Mouse (Mus musculus): ENCODE results near the gene Asf1a. TPM values are rescaled to one million over a fixed set of nuclear protein-coding genes. Genes with fewer than 3 reads are reported as not detected.
"Not testable (repeated sequence)": the region's sequence is repeated elsewhere in the genome, so short reads cannot be mapped to it uniquely, and the experiment has no call there.

Gene Asf1a
- total RNA-seq, 2 experiments from 2014 or later, result 80.2 to 118 TPM

DNA sequence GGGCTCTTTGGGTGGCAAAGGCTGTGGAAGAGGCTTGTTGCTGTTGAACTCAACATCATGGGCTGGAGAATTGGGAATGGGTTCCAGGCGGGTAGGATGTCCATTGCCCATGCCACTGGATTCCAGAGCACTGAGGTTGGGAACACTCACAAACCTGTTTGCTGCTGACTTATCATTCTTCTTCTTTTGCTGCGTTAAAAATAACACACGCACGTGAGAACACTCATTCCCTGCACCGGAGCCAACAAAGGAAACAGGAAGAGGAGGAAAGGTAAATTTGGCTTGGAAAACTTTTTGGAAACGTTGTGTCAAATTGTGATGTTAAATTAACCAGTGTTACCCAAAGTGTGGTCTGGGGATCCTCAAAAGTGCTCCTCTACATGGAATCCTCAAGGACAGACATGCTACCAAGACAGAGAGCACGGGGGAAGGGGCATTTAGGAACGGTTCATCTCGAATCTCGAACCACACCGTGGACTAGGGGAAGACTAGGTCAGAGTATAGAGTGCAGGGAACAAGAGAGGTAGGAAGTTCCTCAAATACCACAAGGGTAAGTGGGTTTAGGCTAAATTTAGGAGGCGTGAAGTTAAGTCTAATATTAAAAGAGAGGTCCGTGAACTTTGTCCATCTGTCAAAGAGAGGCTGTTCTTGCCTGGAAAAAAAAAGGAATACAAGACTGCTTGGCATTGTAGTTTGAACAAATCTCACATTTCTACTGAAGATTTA is 38.9 kb downstream of the Asf1a start:
- peak; percentile 68 for ATAC-seq (replicated peaks; ENCODE audit: poor library complexity)

DNA sequence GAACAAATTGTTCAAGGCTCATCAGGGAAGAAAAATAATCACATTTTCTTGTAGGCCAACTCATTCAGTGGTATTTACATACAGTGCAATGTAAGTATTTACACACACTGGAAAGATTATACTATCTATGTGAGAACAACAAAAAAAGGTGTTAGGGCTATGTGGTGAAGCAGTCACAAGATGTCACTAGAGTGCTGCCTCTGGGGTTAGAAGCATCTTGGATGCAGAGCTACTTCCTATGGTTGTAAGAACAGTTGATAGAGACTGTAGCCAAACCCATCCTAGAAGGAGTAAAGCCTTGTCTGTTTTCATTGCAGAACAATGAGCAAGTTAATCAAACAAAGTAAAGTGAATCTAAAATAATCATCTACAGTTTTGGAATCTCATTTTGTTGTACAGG is 45.0 kb downstream of the Asf1a start:
- ATAC-seq (replicated peaks; ENCODE audit: poor library complexity), result peak; percentile 98

DNA sequence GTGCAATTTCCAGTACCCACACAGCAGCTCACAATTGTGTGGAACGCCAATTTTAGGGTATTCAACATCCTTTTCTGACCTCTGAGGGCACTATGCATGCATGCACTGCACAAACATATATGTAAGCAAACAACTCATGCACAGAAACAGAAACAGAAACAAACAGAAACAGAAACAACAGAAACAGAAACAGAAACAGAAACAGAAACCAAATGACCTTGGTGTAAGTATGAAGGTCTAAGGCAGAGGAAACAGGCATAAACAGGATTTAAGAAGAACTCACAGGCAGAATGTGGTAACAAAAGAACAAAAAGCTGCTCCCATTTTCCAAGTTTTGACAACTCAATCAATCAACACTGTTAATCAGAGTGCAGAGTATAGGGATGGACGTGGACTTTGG is 54.1 kb downstream of the Asf1a start:
- 0 out of 2 replicates have a peak, but pooled peaks have one; percentile 26 for ATAC-seq (replicated peaks; ENCODE audit: poor library complexity)

DNA sequence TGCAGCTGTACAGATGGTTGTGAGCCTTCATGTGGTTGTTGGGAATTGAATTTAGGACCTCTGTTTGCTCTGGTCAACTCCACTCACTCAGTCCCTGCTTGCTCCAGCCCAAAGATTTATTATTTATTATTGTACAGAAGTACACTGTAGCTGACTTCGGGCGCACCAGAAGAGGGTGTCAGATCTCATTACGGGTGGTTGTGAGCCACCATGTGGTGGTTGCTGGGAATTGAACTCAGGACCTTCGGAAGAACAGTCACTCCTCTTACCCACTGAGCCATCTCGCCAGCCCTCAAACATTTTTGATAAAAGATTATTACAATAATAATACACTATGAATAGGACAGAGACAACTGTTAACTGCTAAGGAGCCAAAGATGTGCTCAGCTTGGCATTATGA is 57.7 kb downstream of the Asf1a start:
- ATAC-seq (replicated peaks; ENCODE audit: poor library complexity), result not testable (repeated sequence)

Other genes with a start within 250 kb of the Asf1a start
- gene Cep85l, start 216.8 kb upstream of the Asf1a start, total RNA-seq (2015), result 34.0 and 37.0 TPM in 2 replicates
- gene Cep85l, start 216.8 kb upstream of the Asf1a start, total RNA-seq (2017), result 34.9 and 44.2 TPM in 2 replicates
- 16.5 and 17.9 TPM in 2 replicates for gene Mcm9, start 33.7 kb downstream of the Asf1a start, total RNA-seq (2015)
- gene Mcm9, start 33.7 kb downstream of the Asf1a start, total RNA-seq (2017), result 10.2 and 19.5 TPM in 2 replicates
- 0.67 and 0.85 TPM in 2 replicates for gene Fam184a, start 154.4 kb downstream of the Asf1a start, total RNA-seq (2015)
- 0.91 and 4.1 TPM in 2 replicates for gene Fam184a, start 154.4 kb downstream of the Asf1a start, total RNA-seq (2017)